Mouse (Mus musculus): Measurements from ENCODE around the gene Rtbdn. TPM values are rescaled to one million over a fixed set of nuclear protein-coding genes. Genes with fewer than 3 reads are reported as not detected.

The Rtbdn gene
- 0.31 TPM for polyA plus RNA-seq (2017; shearing (Covaris generic))

GRCm38 (mm10) chr8:84946528-84947240, at the start of gene Rtbdn:
Gene Rtbdn (plus strand): TSS chr8:84946991.

GRCm38 (mm10) chr8:84901752-84902151, 45.0 kb upstream of the Rtbdn start, which contains the start of gene Klf1:
Gene Klf1 (plus strand): TSS chr8:84901928.

DNA sequence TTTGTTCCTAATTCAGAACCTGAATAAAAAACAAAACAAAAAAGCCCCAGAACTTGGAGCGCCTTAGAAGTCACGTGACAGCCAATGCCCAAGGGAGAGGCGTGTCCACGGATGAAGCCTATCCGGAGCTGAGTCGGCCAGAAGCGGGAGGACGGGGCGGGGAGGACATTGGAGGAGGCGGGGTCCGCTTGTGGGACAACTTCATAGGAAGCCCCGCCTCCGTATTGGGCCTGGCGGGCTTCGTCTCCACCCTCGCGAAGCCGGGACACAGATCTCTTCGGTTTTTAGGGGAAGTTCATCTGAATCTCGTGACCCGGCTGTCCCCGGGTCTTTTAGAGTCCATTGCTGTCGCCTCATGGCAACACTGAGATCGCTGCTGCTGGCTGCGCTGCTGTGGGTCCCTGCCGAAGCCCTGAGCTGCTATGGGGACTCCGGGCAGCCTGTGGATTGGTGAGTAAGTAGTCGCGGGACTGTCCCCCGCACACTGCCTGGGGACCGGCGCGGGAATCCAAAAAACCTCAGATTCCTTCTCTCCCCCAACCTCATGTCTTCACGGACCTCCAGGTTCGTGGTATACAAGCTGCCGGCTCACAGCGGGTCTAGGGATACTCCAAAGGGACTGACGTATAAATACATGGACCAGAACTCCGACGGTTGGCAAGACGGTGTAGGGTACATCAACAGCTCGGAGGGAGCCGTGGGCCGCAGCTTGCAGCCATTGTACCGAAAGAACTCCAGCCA, 38.2 kb upstream of the Rtbdn start, which contains the start of gene Dnase2a:
Gene Dnase2a, plus strand, starts transcription at position 140 of the 741 bp plus-strand sequence.

DNA sequence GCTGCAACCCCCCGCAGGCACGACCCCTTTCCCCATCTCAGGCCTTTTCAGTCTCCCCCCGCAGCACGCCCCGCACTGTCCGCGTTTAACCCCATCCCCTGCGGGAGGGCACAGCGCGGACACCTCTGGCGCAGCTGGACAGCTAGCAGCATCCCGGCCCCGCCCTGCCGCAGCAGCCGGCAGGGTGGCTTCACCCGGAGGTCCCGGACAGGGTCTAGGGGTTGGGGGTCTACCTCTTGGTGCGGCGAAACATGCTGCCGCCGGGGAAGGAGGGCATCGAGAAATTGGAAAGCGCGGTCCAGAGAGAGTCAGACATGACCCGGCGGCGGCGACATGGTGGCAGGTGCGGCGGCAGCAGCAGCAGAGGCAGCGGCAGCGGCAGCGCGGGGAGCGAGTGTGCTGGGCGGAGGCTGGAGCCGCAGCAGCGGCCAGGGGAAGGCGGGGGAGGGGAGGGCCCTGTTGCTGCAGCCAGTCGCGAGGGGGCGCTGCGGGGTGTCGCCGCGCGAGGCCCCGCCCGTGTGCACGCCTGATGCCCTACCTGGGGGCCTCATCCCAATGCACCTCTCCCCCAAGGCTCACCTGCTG, 9.7 kb upstream of the Rtbdn start, which contains the start of gene Mast1:
Gene Mast1, minus strand, starts transcription at position 398 of the 585 bp plus-strand sequence.

DNA sequence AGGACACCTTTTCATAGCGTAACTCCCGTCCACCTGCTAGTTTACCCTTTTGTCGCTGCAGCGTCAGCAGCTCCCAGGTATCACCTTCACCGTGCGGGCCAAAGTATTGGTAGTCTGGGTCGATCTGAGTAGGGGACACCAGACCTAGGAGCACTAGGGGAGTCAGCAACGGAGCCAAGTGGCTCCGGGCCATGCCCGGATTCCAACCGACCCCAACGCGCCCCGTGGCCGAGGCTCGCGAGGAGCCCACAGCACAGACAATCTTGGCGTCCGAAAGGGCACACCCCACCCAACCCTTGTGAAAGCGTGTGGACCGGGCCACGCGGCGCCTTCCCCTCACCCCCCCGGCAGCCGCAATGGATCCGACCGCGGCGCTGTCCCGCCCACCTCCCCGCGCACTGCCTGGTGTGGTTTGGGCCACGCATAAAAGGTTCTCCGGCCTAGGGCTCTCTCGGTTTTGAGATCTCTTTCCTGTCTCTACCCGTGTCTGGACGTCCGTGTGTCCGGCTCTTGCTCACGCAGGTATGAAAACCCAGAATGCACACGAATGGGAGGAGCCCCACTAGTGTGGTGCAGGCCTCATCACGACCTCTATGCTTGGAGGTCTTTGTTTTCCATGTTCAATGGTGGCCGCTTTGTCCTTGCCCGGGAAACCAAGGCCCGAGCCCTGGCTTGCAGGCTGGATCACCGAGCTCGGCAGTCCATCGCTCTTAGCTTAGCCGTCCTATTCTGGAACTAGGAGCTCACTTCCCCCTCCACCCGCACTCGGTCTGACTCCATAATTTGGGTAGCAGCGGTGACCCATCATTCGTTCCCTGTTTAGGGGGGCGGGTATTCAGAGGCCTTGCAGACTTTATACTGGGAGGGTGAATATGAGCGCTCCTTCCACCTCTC, 22.7 kb downstream of the Rtbdn start, which contains the start of the genes Gm49661, Prdx2 and Rnaseh2a:
Gene Gm49661, minus strand, starts transcription at position 193 of the 894 bp plus-strand sequence.
Gene Prdx2, plus strand, starts transcription at position 347 of the 894 bp plus-strand sequence.
Gene Rnaseh2a, minus strand, starts transcription at position 527 of the 894 bp plus-strand sequence.

DNA sequence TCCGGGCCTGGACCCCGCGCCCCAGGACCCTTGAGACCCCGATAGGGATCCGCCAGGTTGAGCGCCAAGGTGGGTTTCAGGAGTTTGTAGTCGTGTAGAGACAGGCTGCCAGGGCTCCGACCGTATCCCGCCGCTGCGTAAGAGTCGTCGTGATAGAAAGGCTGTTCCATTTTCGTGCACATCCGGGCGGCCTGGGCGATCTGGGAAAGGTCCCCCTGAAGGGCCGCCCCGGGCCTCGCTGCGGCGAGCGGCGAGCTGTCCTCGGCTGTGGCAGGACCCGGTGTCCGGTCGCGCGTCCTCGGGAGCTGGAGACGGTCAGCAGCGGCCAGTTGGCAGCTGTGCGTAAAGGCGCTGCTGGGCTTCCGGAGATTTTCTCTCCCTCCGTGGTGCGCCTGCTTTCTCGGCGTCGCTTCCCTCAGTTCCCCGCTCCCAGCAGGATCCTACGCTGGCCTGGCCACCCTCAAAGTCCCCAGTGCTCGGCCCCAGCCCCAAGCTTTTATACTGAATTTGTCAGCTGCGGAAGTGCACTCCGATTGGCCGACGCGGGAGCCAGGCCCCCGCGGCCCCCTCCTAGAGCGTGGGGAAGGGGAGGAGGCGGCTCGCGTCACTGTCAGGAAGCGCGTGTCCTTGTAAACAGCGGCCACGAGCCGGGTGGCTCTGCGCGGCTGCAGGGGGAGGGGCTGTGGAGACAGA, 31.6 kb downstream of the Rtbdn start, which contains the start of gene Junb:
Gene Junb, minus strand, starts transcription at position 471 of the 693 bp plus-strand sequence.

DNA sequence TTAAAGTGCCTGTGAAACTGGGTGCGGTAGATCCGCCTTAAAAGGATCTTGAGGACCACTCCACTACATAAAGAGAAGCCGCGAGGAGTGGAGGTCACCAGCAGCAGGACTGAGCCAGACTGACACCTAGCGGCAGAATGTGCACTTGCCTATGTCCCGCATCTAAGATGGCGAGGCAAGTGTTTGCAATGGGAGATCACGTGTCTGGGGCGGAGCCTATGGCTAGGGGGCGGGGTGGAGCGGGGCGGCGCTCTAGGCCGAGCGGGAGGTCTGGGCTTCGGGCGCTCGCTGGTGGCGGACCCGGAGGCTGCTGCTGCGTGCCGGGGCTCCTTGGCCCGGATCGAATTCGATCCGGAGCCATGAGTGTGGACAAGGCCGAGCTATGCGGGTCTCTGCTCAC, 43.6 kb downstream of the Rtbdn start, which contains the start of gene Hook2:
Gene Hook2, plus strand, starts transcription at position 255 of the 400 bp plus-strand sequence.

Other genes with a start within 250 kb of the Rtbdn start
- gene Lyl1, start 245.5 kb upstream of the Rtbdn start, polyA plus RNA-seq (2017; shearing (Covaris generic)), result 0.60 TPM
- 23.0 TPM for gene G430095P16Rik, start 224.0 kb upstream of the Rtbdn start, polyA plus RNA-seq (2017; shearing (Covaris generic))
- gene Nfix, start 146.6 kb upstream of the Rtbdn start, polyA plus RNA-seq (2017; shearing (Covaris generic)), result 3.0 TPM
- 6.8 TPM for gene Dand5, start 124.2 kb upstream of the Rtbdn start, polyA plus RNA-seq (2017; shearing (Covaris generic))
- 27.8 TPM for gene Gadd45gip1, start 115.5 kb upstream of the Rtbdn start, polyA plus RNA-seq (2017; shearing (Covaris generic))
- gene Rad23a, start 106.3 kb upstream of the Rtbdn start, polyA plus RNA-seq (2017; shearing (Covaris generic)), result 189 TPM
- gene Calr, start 100.1 kb upstream of the Rtbdn start, polyA plus RNA-seq (2017; shearing (Covaris generic)), result 587 TPM
- gene Farsa, start 90.0 kb upstream of the Rtbdn start, polyA plus RNA-seq (2017; shearing (Covaris generic)), result 97.7 TPM
- 7.7 TPM for gene Syce2, start 74.9 kb upstream of the Rtbdn start, polyA plus RNA-seq (2017; shearing (Covaris generic))
- gene Gcdh, start 53.1 kb upstream of the Rtbdn start, polyA plus RNA-seq (2017; shearing (Covaris generic)), result 39.4 TPM
- gene Klf1, start 45.1 kb upstream of the Rtbdn start, polyA plus RNA-seq (2017; shearing (Covaris generic)), result 1.1 TPM
- 18.9 TPM for gene Dnase2a, start 38.4 kb upstream of the Rtbdn start, polyA plus RNA-seq (2017; shearing (Covaris generic))
- 1.1 TPM for gene Mast1, start 9.6 kb upstream of the Rtbdn start, polyA plus RNA-seq (2017; shearing (Covaris generic))
- not detected for gene Gm49661, start 22.4 kb downstream of the Rtbdn start, polyA plus RNA-seq (2017; shearing (Covaris generic))
- 266 TPM for gene Prdx2, start 22.6 kb downstream of the Rtbdn start, polyA plus RNA-seq (2017; shearing (Covaris generic))
- 105 TPM for gene Rnaseh2a, start 22.8 kb downstream of the Rtbdn start, polyA plus RNA-seq (2017; shearing (Covaris generic))
- 481 TPM for gene Junb, start 31.7 kb downstream of the Rtbdn start, polyA plus RNA-seq (2017; shearing (Covaris generic))
- 7.8 TPM for gene Hook2, start 43.6 kb downstream of the Rtbdn start, polyA plus RNA-seq (2017; shearing (Covaris generic))
- gene Best2, start 67.5 kb downstream of the Rtbdn start, polyA plus RNA-seq (2017; shearing (Covaris generic)), result not detected
- 53.5 TPM for gene Asna1, start 78.3 kb downstream of the Rtbdn start, polyA plus RNA-seq (2017; shearing (Covaris generic))
- 200 TPM for gene Trir, start 79.8 kb downstream of the Rtbdn start, polyA plus RNA-seq (2017; shearing (Covaris generic))
- gene Tnpo2, start 89.9 kb downstream of the Rtbdn start, polyA plus RNA-seq (2017; shearing (Covaris generic)), result 45.8 TPM
- 8.0 TPM for gene Fbxw9, start 113.1 kb downstream of the Rtbdn start, polyA plus RNA-seq (2017; shearing (Covaris generic))
- 1.9 TPM for gene Gm5741, start 121.0 kb downstream of the Rtbdn start, polyA plus RNA-seq (2017; shearing (Covaris generic))
- gene Dhps, start 124.8 kb downstream of the Rtbdn start, polyA plus RNA-seq (2017; shearing (Covaris generic)), result 78.8 TPM
- 185 TPM for gene Wdr83os, start 133.7 kb downstream of the Rtbdn start, polyA plus RNA-seq (2017; shearing (Covaris generic))
- 41.4 TPM for gene Wdr83, start 134.3 kb downstream of the Rtbdn start, polyA plus RNA-seq (2017; shearing (Covaris generic))
- 184 TPM for gene Man2b1, start 136.3 kb downstream of the Rtbdn start, polyA plus RNA-seq (2017; shearing (Covaris generic))
- gene Zfp791, start 176.1 kb downstream of the Rtbdn start, polyA plus RNA-seq (2017; shearing (Covaris generic)), result not detected
- gene Cks1brt, start 204.9 kb downstream of the Rtbdn start, polyA plus RNA-seq (2017; shearing (Covaris generic)), result not detected

Data from activated CD4-positive, CD25-positive, alpha-beta regulatory T cell, adult 9 weeks (primary cell).